Mouse (Mus musculus) embryo, embryonic 11 days (tissue): Measurements from ENCODE around the gene Ugt1a6a.
"Not testable (repeated sequence)": the region's sequence is repeated elsewhere in the genome, so short reads cannot be mapped to it uniquely, and the experiment has no call there.

Source experiments
- DNase-seq: peaks from one replicate; pipeline ENCODE4 v3.0.0-alpha.2; 2015

The Ugt1a6a gene

GRCm38 (mm10) chr1:88135229-88135904 is 758 bp downstream of the Ugt1a6a start:
- DNase-seq = not testable (repeated sequence)

DNA sequence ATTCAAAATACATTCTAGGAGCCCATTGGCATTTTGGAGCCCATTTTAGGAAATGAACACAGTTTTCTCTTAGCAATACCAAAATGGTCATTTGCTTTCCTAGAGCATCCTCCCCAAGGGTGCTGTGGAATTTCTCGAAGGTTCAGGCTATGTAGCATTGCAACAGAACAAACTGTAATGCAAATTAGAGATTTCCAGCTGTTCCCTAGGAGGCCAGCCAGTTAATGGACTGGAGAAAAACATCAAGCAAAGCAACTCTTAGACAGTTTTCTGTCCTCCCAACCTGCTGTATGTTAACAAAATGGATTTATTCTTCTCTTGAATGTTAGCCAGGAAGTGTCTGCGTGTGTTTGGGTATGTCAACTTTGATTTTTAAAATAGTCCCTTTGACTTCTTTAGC is 2.0 kb downstream of the Ugt1a6a start:
- DNase-seq = no peak

GRCm38 (mm10) chr1:88137264-88137663 is 2.7 kb downstream of the Ugt1a6a start:
- no peak for DNase-seq

DNA sequence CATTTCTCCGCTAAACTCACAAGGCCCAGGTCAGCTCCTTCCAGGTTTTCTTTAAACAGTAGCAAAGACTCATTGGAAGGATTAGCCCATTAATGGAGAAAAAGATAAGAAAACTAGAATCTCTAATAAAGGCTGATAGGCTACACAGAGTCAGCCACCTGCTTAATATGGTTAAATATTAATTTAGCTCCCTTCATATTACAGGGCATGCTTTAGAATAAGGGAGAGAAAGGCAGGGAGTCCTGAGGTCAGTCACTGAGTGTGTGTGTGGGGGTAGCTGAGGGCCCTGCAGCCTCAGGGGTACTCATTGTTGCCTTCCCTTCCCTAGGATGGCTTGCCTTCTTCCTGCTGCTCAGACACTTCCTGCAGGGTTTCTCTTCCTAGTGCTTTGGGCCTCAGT is 3.5 kb downstream of the Ugt1a6a start:
- no peak for DNase-seq

DNA sequence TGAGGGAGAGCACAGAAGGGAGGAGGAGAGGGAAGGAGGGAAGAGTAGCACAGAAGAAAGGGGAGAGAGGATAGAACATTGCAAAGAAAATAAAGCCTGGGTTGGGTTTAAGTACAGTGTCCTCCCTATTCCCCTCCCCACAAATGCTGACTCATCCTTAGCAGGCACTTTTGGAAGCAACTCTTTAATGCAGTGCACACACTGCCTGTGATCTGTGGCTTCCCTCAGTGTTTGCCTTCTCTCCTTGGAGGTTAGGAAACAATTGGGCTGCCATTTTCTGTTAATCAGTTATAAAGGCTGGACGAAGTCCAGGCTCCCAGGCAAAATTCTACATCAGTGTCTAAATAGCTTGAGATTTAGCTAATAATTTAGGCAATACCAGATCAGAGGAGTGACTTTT is 5.9 kb downstream of the Ugt1a6a start:
- not testable (repeated sequence) for DNase-seq

GRCm38 (mm10) chr1:88143966-88144675 is 9.5 kb downstream of the Ugt1a6a start:
- peak; percentile 30 for DNase-seq

DNA sequence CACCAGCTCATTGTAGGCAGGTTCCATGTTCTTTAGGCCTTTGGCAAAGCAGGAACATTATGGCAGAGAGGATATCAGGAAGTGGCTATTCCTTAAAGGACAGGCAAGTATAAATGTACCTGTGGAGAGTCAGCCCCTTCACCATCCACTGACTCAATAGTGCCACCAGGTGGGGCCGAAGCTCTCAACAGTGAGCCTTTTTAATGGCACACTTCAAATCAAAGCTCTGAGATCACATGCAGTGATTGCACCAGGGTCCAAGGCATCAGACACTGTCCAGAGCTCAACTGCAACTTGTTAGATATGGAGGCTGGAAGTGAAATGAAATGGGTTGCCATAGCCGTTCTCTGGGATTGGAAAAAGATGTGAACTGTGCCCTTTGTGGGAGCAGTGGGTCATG is 10.7 kb downstream of the Ugt1a6a start:
- peak; percentile 39 for DNase-seq

GRCm38 (mm10) chr1:88150133-88150532 is 15.5 kb downstream of the Ugt1a6a start:
- DNase-seq = not testable (repeated sequence)

- no peak for DNase-seq
Observed at GRCm38 (mm10) chr1:88158430-88158829, 23.8 kb downstream of the Ugt1a6a start.

DNA sequence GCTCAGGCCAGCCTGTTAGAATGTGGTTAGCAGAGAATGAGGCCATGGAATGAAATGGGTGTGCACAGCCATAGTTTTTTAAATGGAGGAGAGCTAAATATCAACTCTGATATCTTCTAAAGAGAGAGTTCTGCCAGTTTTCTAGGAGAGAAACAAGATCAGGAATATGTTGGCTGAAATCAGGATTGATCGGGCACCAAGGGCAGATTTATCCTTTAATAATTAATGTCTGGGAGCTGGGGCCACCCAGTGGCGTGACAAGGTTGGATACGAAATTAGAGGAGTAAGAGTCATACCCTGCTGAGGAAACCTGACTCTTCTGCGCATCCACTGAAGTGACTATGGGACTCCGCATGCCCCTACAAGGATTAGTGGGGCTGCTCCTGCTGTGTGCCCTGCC is 31.1 kb downstream of the Ugt1a6a start, which contains the start of gene Ugt1a5:
Gene Ugt1a5 (plus strand): TSS at position 302 of the 400 bp plus-strand sequence.
- no peak for DNase-seq

GRCm38 (mm10) chr1:88172190-88172589 is 37.6 kb downstream of the Ugt1a6a start:
- DNase-seq = not testable (repeated sequence)

GRCm38 (mm10) chr1:88179657-88180056 is 45.0 kb downstream of the Ugt1a6a start:
- DNase-seq = no peak

DNA sequence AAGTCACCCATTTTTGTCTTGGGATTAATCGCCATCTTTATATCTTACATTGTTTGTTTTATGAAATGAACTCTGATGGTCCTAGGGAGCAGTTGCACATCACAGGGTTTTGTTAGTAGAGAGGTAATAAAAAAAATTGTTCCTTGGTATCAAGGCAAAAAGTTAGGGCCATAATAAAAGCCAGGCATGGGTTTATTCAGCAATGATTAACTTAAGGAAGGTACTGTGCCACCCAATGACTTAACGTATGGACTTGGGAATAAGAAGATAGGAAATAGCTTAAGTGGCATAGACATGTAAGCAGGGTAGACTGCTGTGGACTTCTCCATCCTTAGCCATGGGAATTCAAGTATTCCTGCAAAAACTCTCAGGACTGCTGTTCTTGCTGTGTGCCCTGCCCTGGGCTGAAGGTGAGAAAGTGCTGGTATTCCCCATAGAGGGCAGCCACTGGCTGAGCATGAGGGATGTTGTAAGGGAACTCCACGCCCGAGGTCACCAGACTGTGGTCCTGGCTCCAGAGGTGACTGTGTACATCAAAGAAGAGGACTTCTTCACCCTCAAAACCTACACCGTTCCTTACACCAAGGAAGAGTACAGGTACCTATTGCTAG is 51.8 kb downstream of the Ugt1a6a start:
- DNase-seq = no peak

GRCm38 (mm10) chr1:88192136-88192535 is 57.5 kb downstream of the Ugt1a6a start:
- no peak for DNase-seq

GRCm38 (mm10) chr1:88195687-88196086 is 61.1 kb downstream of the Ugt1a6a start:
- no peak for DNase-seq

DNA sequence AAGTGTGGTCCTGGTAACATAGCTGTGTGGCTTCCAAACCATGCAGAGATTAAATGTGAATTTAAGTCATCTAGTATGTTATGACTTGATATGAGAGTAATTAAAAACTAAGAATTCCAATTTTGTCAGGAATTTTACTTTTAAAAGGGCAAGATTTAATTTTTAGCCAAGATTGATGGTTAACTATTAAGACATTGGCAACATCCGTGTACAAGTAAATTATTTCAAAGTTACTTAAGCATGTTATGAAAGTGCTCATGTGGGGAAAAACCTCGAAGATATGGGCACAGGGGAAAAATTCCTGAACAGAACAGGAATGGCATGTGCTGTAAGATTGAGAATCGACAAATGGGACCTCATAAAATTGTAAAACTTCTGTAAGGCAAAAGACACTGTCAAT is 62.8 kb downstream of the Ugt1a6a start:
- no peak for DNase-seq

GRCm38 (mm10) chr1:88199996-88200395 is 65.4 kb downstream of the Ugt1a6a start:
- no peak for DNase-seq

GRCm38 (mm10) chr1:88200456-88200855 is 65.8 kb downstream of the Ugt1a6a start, which contains the start of gene Ugt1a2:
TSS of gene Ugt1a2 (plus strand) at chr1:88200601.
- DNase-seq = no peak

DNA sequence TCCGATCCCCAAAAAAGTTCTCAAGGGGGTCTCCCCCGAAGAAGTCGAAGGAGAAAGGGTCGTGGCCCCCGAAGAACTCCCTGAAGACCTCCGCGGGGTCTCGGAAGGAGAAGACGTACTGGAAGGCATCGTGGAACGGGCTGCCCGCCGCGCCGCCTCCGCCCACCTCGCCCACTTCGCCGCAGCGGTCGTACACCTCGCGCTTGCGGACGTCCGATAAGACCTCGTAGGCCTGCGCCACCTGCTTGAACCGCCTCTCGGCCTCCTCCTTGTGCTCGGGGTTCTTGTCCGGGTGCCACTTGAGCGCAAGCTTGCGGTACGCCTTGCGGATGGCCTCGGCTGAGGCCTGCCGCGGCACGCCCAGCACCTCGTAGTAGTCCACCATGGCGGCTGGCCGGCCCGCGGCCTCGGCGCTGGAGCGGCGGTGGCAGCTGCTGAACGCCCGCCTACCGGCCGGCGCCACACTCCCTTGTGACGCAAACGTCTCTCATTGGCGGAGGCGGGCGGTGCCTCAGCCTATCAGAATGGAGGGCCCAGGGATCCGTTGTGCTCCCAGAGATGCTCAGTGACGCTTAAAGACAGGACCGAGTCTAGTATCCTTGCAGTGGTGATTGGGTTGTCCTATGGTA is 70.8 kb downstream of the Ugt1a6a start, which contains the start of gene Dnajb3:
Gene Dnajb3 (minus strand): TSS at position 489 of the 629 bp plus-strand sequence.
- DNase-seq = peak; percentile 94

- DNase-seq = no peak
Observed at GRCm38 (mm10) chr1:88206843-88207479, 72.4 kb downstream of the Ugt1a6a start.

GRCm38 (mm10) chr1:88211812-88212211 is 77.2 kb downstream of the Ugt1a6a start, which contains the start of gene Ugt1a1:
TSS of gene Ugt1a1 (plus strand) at chr1:88211959.
- peak; percentile 4 for DNase-seq

DNA sequence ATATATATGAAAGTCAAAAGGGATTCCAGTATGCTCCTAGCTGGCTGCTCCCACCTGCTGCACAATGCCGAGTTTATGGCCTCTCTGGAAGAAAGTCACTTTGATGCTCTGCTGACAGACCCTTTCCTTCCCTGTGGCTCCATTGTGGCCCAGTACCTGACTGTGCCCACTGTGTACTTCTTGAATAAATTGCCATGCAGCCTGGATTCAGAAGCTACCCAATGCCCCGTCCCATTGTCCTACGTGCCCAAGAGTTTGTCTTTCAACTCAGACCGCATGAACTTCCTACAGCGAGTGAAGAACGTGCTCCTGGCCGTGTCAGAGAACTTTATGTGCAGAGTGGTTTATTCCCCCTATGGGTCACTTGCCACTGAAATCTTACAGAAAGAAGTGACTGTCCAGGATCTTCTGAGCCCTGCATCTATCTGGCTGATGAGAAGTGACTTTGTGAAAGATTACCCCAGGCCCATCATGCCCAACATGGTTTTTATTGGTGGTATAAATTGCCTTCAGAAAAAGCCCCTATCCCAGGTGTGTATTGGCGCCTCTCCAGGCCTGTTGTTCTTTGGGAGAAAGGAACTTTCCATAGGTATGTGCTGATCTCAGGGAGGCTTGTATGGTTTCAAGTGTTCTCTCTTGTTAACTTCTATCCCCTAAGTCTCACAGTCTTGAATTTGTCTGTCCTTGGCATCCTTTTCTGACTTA is 77.9 kb downstream of the Ugt1a6a start:
- DNase-seq = peak; percentile 3
